Mouse (Mus musculus): ENCODE results near the gene Cyp2j12. TPM values are rescaled to one million over a fixed set of nuclear protein-coding genes. Genes with fewer than 3 reads are reported as not detected.
"Not testable (repeated sequence)": the region's sequence is repeated elsewhere in the genome, so short reads cannot be mapped to it uniquely, and the experiment has no call there.

The Cyp2j12 gene
- not detected in 2 replicates for polyA plus RNA-seq (2016; fragmentation: Nextera tagmentation; extraction: Ambion mirVana)

GRCm38 (mm10) chr4:96140732-96141467 lies at the start of gene Cyp2j12:
TSS of gene Cyp2j12 (minus strand) at chr4:96141152.
- H3K27me3 ChIP-seq (ENCODE audit: low read depth, poor library complexity, severe bottlenecking) = no peaks in the 10 kb centered on the region
- no peaks in the 10 kb centered on the region for H3K9me3 ChIP-seq (replicated peaks)
- WGBS = 80% methylated on average over 7 of the region's 7 CpGs
- no peaks in the 10 kb centered on the region for H3K36me3 ChIP-seq
- DNase-seq (ENCODE audit: low spot score) = no peak
- H3K4me3 ChIP-seq = no peak within 1 kb of the TSS
- H3K4me1 ChIP-seq = no peaks in the 10 kb centered on the region
- H3K27ac ChIP-seq = no peak within 1 kb of the TSS

DNA sequence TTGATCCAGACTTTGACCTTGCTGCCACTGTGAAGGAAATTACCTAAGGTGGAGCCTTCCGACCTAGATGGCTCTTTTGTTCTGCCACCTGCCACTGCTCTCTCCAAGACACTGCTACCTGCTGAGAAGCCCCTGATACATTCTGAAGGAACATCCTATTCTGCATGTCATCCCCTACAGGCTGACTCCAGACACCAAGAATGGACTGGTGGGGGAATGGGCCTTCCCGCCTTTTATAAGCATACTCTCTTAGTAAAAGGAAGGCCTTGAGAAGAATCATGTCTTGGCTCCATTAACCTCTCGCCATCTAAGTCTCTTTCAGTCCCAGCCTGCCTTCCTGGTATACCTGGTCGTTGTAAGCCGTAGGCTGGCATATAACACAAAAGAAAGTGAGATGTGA lies 48.4 kb upstream of the Cyp2j12 start:
- 90% methylated on average over 5 of the region's 5 CpGs for WGBS
- DNase-seq (ENCODE audit: low spot score); H3K27ac ChIP-seq; H3K9me3 ChIP-seq (replicated peaks); H3K27me3 ChIP-seq (ENCODE audit: low read depth, poor library complexity, severe bottlenecking); H3K4me1 ChIP-seq; H3K4me3 ChIP-seq; H3K36me3 ChIP-seq: not testable (repeated sequence)

- H3K9me3 ChIP-seq (replicated peaks); H3K4me1 ChIP-seq; H3K36me3 ChIP-seq; H3K27ac ChIP-seq; H3K4me3 ChIP-seq; DNase-seq (ENCODE audit: low spot score); H3K27me3 ChIP-seq (ENCODE audit: low read depth, poor library complexity, severe bottlenecking): not testable (repeated sequence)
- 89% methylated on average over 2 of the region's 2 CpGs for WGBS
Measured at GRCm38 (mm10) chr4:96188671-96189070, 47.7 kb upstream of the Cyp2j12 start.

DNA sequence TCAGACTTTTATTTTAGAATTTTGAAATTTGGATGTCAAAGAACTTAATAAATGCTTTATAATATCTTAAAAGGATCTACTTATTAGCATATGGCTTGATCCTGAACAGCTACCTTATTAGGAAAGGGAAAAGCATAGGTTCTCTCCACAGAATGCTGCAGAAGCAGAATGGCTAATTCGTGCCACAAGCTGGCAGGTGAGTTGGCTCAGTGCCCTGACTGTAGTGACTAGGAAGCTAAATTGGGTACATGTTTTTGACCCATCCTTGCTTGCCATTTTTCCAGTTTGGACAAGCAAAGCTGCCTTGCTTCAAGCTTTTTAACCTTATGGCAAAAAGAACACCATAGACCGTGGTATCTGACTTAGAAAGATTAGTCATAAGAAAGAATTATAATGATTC lies 47.2 kb upstream of the Cyp2j12 start:
- 90% methylated on average over 2 of the region's 2 CpGs for WGBS
- not testable (repeated sequence) for H3K9me3 ChIP-seq (replicated peaks); H3K36me3 ChIP-seq

GRCm38 (mm10) chr4:96184716-96185115 lies 43.8 kb upstream of the Cyp2j12 start:
- not testable (repeated sequence) for H3K4me3 ChIP-seq; H3K27ac ChIP-seq; H3K27me3 ChIP-seq (ENCODE audit: low read depth, poor library complexity, severe bottlenecking); H3K36me3 ChIP-seq; H3K9me3 ChIP-seq (replicated peaks); DNase-seq (ENCODE audit: low spot score); H3K4me1 ChIP-seq
- WGBS = 96% methylated on average over 2 of the region's 2 CpGs

More for the DNA sequence above, 47.2 kb upstream of the Cyp2j12 start:
- not testable (repeated sequence) for DNase-seq (ENCODE audit: low spot score); H3K27me3 ChIP-seq (ENCODE audit: low read depth, poor library complexity, severe bottlenecking); H3K4me1 ChIP-seq; H3K4me3 ChIP-seq; H3K27ac ChIP-seq

- no peak overlapping the region for H3K4me3 ChIP-seq
- no peak for DNase-seq (ENCODE audit: low spot score)
- WGBS = 95% methylated on average over 1 of the region's 1 CpGs
- no peaks in the 10 kb centered on the region for H3K27me3 ChIP-seq (ENCODE audit: low read depth, poor library complexity, severe bottlenecking)
- no peaks in the 10 kb centered on the region for H3K36me3 ChIP-seq
- H3K4me1 ChIP-seq = no peaks in the 10 kb centered on the region
- H3K27ac ChIP-seq = no peak overlapping the region
- no peaks in the 10 kb centered on the region for H3K9me3 ChIP-seq (replicated peaks)
Measured at GRCm38 (mm10) chr4:96162839-96163238, 21.9 kb upstream of the Cyp2j12 start.

- H3K27ac ChIP-seq = no peak overlapping the region
- 91% methylated on average over 1 of the region's 1 CpGs for WGBS
- no peak overlapping the region for H3K4me3 ChIP-seq
- no peak for DNase-seq (ENCODE audit: low spot score)
- no peaks in the 10 kb centered on the region for H3K36me3 ChIP-seq
- no peaks in the 10 kb centered on the region for H3K27me3 ChIP-seq (ENCODE audit: low read depth, poor library complexity, severe bottlenecking)
- H3K9me3 ChIP-seq (replicated peaks) = no peaks in the 10 kb centered on the region
- no peaks in the 10 kb centered on the region for H3K4me1 ChIP-seq
Measured at GRCm38 (mm10) chr4:96161575-96161974, 20.6 kb upstream of the Cyp2j12 start.

- Histone ChIP-seq H3K4me3 (no peak overlapping the region), H3K4me1 (no peaks in the 10 kb centered on the region), H3K27ac (no peak overlapping the region), H3K27me3 (ENCODE audit: low read depth, poor library complexity, severe bottlenecking) (no peaks in the 10 kb centered on the region), H3K36me3 (no peaks in the 10 kb centered on the region), H3K9me3 (replicated peaks) (no peaks in the 10 kb centered on the region)
- WGBS = 86% methylated on average over 1 of the region's 1 CpGs
- DNase-seq (ENCODE audit: low spot score) = no peak
Measured at GRCm38 (mm10) chr4:96139226-96139625, 1.7 kb downstream of the Cyp2j12 start.

GRCm38 (mm10) chr4:96134246-96134645 lies 6.7 kb downstream of the Cyp2j12 start:
- no peaks in the 10 kb centered on the region for H3K27me3 ChIP-seq (ENCODE audit: low read depth, poor library complexity, severe bottlenecking)
- H3K4me3 ChIP-seq = no peak overlapping the region
- 78% methylated on average over 3 of the region's 3 CpGs for WGBS
- H3K9me3 ChIP-seq (replicated peaks) = no peaks in the 10 kb centered on the region
- no peak overlapping the region for H3K27ac ChIP-seq
- no peak for DNase-seq (ENCODE audit: low spot score)
- no peaks in the 10 kb centered on the region for H3K36me3 ChIP-seq
- H3K4me1 ChIP-seq = no peaks in the 10 kb centered on the region

DNA sequence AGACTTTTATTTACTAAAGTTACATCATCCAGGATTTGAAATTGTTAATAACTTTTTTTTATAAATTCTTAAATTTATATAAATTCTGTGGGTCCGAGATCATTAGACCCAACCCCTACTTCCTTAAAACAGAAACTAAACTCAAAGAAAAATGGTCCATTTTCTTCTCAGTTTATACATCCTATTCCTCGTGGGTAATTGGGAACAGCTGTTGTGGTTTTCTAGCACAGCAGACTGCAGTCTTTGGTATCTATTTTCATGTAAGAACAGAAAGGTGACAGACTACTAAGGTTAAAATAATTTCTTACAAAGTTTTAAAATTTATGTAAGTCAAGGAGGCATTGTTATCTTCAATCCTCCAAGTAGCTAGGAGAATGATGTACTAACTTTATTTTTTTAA lies 44.1 kb downstream of the Cyp2j12 start:
- no peaks in the 10 kb centered on the region for H3K27me3 ChIP-seq (ENCODE audit: low read depth, poor library complexity, severe bottlenecking)
- H3K9me3 ChIP-seq (replicated peaks) = no peaks in the 10 kb centered on the region
- no peak for DNase-seq (ENCODE audit: low spot score)
- H3K27ac ChIP-seq = no peak overlapping the region
- H3K4me1 ChIP-seq = no peaks in the 10 kb centered on the region
- WGBS = 47% methylated on average over 2 of the region's 2 CpGs
- H3K36me3 ChIP-seq = no peaks in the 10 kb centered on the region
- no peak overlapping the region for H3K4me3 ChIP-seq

DNA sequence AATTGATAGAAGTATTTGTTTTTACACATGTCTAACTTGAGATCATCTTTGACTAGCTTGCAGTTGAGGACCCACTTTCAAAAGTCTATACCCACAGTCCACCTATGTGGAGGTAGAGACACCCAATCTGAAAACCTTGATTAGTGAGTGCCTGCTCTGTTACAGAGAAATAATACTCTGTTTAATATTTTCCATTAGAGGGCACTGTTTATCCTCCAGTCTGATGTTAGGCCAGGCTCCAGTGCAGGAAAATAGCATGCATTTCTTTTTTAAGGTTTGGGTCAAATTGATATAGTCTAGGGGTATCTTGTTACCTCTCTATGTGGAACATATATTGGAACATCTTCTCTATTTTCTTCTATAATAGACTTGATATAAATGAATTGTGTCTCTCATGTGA lies 49.1 kb downstream of the Cyp2j12 start:
- no peaks in the 10 kb centered on the region for H3K9me3 ChIP-seq (replicated peaks)
- no peaks in the 10 kb centered on the region for H3K36me3 ChIP-seq
- H3K4me3 ChIP-seq = no peak overlapping the region
- no peak for DNase-seq (ENCODE audit: low spot score)
- no peaks in the 10 kb centered on the region for H3K27me3 ChIP-seq (ENCODE audit: low read depth, poor library complexity, severe bottlenecking)
- H3K4me1 ChIP-seq = no peaks in the 10 kb centered on the region
- H3K27ac ChIP-seq = no peak overlapping the region

DNA sequence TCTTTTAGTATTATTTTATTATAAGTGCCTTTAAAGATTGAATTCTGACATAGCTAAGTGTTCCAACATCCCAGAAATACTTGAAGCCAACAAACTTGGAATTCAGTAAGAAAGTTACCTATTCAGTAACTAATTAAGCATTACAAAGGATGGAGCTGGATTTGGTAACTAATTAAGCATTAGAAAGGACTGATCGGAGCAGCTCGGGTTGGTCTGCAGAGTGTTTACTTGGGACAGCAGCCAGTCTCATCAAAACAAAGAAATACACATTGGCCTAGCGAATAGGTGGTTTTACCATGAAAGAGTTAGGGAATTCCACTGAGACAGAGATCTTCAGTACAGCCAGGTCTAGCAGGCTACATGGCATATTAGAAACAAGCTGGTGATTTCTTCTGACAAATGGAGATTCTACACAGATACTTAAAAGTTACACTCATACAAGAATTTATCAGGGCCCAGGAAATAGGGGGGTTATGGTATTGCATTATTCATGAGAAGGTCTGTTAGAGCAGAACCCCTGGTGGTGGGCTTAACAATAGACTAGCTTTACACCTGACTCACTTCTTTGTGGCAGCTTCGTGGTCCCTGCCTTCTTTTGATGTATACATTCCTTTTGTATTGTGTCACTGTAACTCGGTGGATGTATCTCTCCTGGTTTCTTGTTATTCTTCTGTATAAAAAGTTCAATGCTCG lies 51.5 kb downstream of the Cyp2j12 start:
- not testable (repeated sequence) for H3K36me3 ChIP-seq; H3K27ac ChIP-seq; H3K9me3 ChIP-seq (replicated peaks); H3K4me1 ChIP-seq; H3K4me3 ChIP-seq; DNase-seq (ENCODE audit: low spot score); H3K27me3 ChIP-seq (ENCODE audit: low read depth, poor library complexity, severe bottlenecking)
- WGBS = 74% methylated on average over 6 of the region's 6 CpGs

GRCm38 (mm10) chr4:96078308-96078707 lies 62.6 kb downstream of the Cyp2j12 start:
- no peaks in the 10 kb centered on the region for H3K9me3 ChIP-seq (replicated peaks)
- no peak for DNase-seq (ENCODE audit: low spot score)

More at GRCm38 (mm10) chr4:96078308-96078707, 62.6 kb downstream of the Cyp2j12 start:
- H3K4me1 ChIP-seq = peaks cover 12% of the 10 kb centered on the region
- H3K36me3 ChIP-seq = no peaks in the 10 kb centered on the region
- no peak overlapping the region for H3K27ac ChIP-seq
- no peak overlapping the region for H3K4me3 ChIP-seq
- H3K27me3 ChIP-seq (ENCODE audit: low read depth, poor library complexity, severe bottlenecking) = no peaks in the 10 kb centered on the region

Data from limb, embryonic 10.5 days (tissue).